Mouse (Mus musculus) midbrain, embryonic 15.5 days (tissue): ENCODE measurements around the gene Gm12169. TPM values are rescaled to one million over a fixed set of nuclear protein-coding genes. Genes with fewer than 3 reads are reported as not detected.

ENCODE experiments used
- ATAC-seq: fragments of 200-750 bp; cut with Nextera tagmentation; replicated peaks from 2 replicates; pipeline ENCODE4 v1.8.0; 2017; ENCODE audit warnings: moderate TSS enrichment
- H3K27ac ChIP-seq: fragments of 300-500 bp; sonication (generic); 2 replicates; pipeline ENCODE4 v1.5.1; 2015; ENCODE audit warnings: mild to moderate bottlenecking, inconsistent platforms
- H3K27me3 ChIP-seq: fragments of 300-500 bp; sonication (generic); replicated peaks from 2 replicates; pipeline ENCODE4 v1.6.1; 2015; ENCODE audit warnings: inconsistent platforms
- H3K36me3 ChIP-seq: fragments of 300-500 bp; sonication (generic); replicated peaks from 2 replicates; pipeline ENCODE4 v1.6.1; 2015; ENCODE audit warnings: inconsistent platforms
- H3K4me1 ChIP-seq: fragments of 300-500 bp; sonication (generic); 2 replicates; pipeline ENCODE4 v1.6.1; 2015; ENCODE audit warnings: inconsistent platforms
- H3K4me2 ChIP-seq: fragments of 300-500 bp; sonication (generic); 2 replicates; pipeline ENCODE4 v1.6.1; 2015; ENCODE audit warnings: inconsistent platforms, mild to moderate bottlenecking, moderate library complexity
- H3K4me3 ChIP-seq: fragments of 300-500 bp; sonication (generic); 2 replicates; pipeline ENCODE4 v1.5.1; 2015; ENCODE audit warnings: mild to moderate bottlenecking, inconsistent platforms
- H3K9ac ChIP-seq: fragments of 300-500 bp; sonication (generic); 2 replicates; pipeline ENCODE4 v1.6.1; 2015; ENCODE audit warnings: mild to moderate bottlenecking, inconsistent platforms
- H3K9me3 ChIP-seq: fragments of 300-500 bp; sonication (generic); 2 replicates; pipeline ENCODE4 v1.6.1; 2016; ENCODE audit warnings: inconsistent platforms
- WGBS: fragments of 180-500 bp; shearing (Covaris S2); methylation state at CpG from one replicate; pipeline ENCODE4 v1.1.7; 2015; ENCODE audit warnings: mixed read lengths; 5-methylcytosine and 5-hydroxymethylcytosine counted together
- polyA plus RNA-seq: library from polyadenylated mRNA; unstranded; fragments of >200 nt; fragmentation: Nextera tagmentation; extraction: Ambion mirVana; gene quantifications from 2 replicates; pipeline ENCODE4 v1.2.1, GENCODE M21; 2015

Gene Gm12169
- polyA plus RNA-seq, 1 experiment from 2014 or later, result not detected

DNA sequence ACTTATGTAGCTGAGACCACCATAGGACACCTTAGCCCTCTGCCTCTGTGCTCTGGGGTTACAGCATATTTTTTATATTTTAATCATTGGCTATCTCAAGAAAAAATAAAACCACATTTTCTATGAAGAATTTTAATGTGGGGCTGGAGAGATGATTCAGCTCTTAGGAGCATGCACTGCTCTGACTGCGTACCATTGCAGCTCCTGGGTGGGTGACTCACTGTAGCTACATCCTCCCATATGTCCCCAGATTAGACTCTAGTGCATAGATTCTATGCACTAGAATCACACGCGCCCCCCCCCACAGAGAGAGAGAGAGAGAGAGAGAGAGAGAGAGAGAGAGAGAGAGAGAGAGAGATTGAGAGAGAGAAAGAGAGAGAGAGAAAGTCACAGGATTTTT, 28.7 kb downstream of the Gm12169 start:
- Histone ChIP-seq H3K4me2 (no peak overlapping the region), H3K4me3 (no peak overlapping the region), H3K9ac (no peak overlapping the region), H3K36me3 (no peaks in the 10 kb centered on the region), H3K27me3 (no peaks in the 10 kb centered on the region), H3K9me3 (no peaks in the 10 kb centered on the region), H3K27ac (no peak overlapping the region), H3K4me1 (no peaks in the 10 kb centered on the region)
- ATAC-seq, result no peak
- 93% methylated on average over 3 of the region's 3 CpGs for WGBS

- no peak overlapping the region for H3K9ac ChIP-seq
- no peaks in the 10 kb centered on the region for H3K9me3 ChIP-seq
- no peaks in the 10 kb centered on the region for H3K4me1 ChIP-seq
- H3K27ac ChIP-seq, result no peak overlapping the region
- no peaks in the 10 kb centered on the region for H3K36me3 ChIP-seq
- 81% methylated on average over 4 of the region's 4 CpGs for WGBS
- no peak overlapping the region for H3K4me2 ChIP-seq
- H3K27me3 ChIP-seq, result no peaks in the 10 kb centered on the region
- H3K4me3 ChIP-seq, result no peak overlapping the region
- no peak for ATAC-seq
These were observed 37.1 kb downstream of the Gm12169 start for GRCm38 (mm10) chr11:46561096-46561495.

- Histone ChIP-seq H3K27me3 (no peaks in the 10 kb centered on the region), H3K4me3 (no peak overlapping the region), H3K4me1 (no peaks in the 10 kb centered on the region), H3K27ac (no peak overlapping the region), H3K4me2 (no peak overlapping the region), H3K9me3 (no peaks in the 10 kb centered on the region), H3K36me3 (no peaks in the 10 kb centered on the region), H3K9ac (no peak overlapping the region)
- ATAC-seq, result no peak
- 89% methylated on average over 1 of the region's 1 CpGs for WGBS
These were observed 40.7 kb downstream of the Gm12169 start for GRCm38 (mm10) chr11:46564671-46565070.

- Histone ChIP-seq H3K36me3 (no peaks in the 10 kb centered on the region), H3K9ac (no peak overlapping the region), H3K27me3 (no peaks in the 10 kb centered on the region), H3K27ac (no peak overlapping the region), H3K4me3 (no peak overlapping the region), H3K9me3 (no peaks in the 10 kb centered on the region), H3K4me1 (no peaks in the 10 kb centered on the region), H3K4me2 (no peak overlapping the region)
- ATAC-seq, result no peak
- 97% methylated on average over 2 of the region's 2 CpGs for WGBS
These were observed 42.0 kb downstream of the Gm12169 start for GRCm38 (mm10) chr11:46565967-46566366.

GRCm38 (mm10) chr11:46569107-46569506, 45.1 kb downstream of the Gm12169 start:
- no peak overlapping the region for H3K4me3 ChIP-seq
- no peaks in the 10 kb centered on the region for H3K4me1 ChIP-seq
- H3K9me3 ChIP-seq, result no peaks in the 10 kb centered on the region
- no peaks in the 10 kb centered on the region for H3K36me3 ChIP-seq
- no peak for ATAC-seq
- no peak overlapping the region for H3K9ac ChIP-seq
- no peaks in the 10 kb centered on the region for H3K27me3 ChIP-seq
- WGBS, result 83% methylated on average over 1 of the region's 1 CpGs
- H3K27ac ChIP-seq, result no peak overlapping the region
- H3K4me2 ChIP-seq, result no peak overlapping the region

GRCm38 (mm10) chr11:46571327-46571726, 47.3 kb downstream of the Gm12169 start, which contains the start of gene BC053393:
Gene BC053393 (plus strand): TSS chr11:46571536.
- no peaks in the 10 kb centered on the region for H3K9me3 ChIP-seq
- ATAC-seq, result no peak
- 94% methylated on average over 1 of the region's 1 CpGs for WGBS
- H3K4me3 ChIP-seq, result no peak within 1 kb of the TSS
- H3K36me3 ChIP-seq, result no peaks in the 10 kb centered on the region
- H3K4me1 ChIP-seq, result no peaks in the 10 kb centered on the region
- no peaks in the 10 kb centered on the region for H3K27me3 ChIP-seq
- no peak within 1 kb of the TSS for H3K4me2 ChIP-seq
- H3K27ac ChIP-seq, result no peak within 1 kb of the TSS
- no peak within 1 kb of the TSS for H3K9ac ChIP-seq

GRCm38 (mm10) chr11:46578771-46579281, 54.8 kb downstream of the Gm12169 start:
- Histone ChIP-seq H3K9me3 (no peaks in the 10 kb centered on the region), H3K36me3 (no peaks in the 10 kb centered on the region), H3K4me2 (no peak overlapping the region), H3K4me3 (no peak overlapping the region), H3K27me3 (no peaks in the 10 kb centered on the region), H3K27ac (no peak overlapping the region), H3K4me1 (no peaks in the 10 kb centered on the region), H3K9ac (no peak overlapping the region)
- no peak for ATAC-seq
- WGBS, result 74% methylated on average over 5 of the region's 5 CpGs

GRCm38 (mm10) chr11:46580428-46580827, 56.4 kb downstream of the Gm12169 start:
- 83% methylated on average over 3 of the region's 3 CpGs for WGBS
- Histone ChIP-seq H3K9ac (no peak overlapping the region), H3K36me3 (no peaks in the 10 kb centered on the region), H3K9me3 (no peaks in the 10 kb centered on the region), H3K27me3 (no peaks in the 10 kb centered on the region), H3K27ac (no peak overlapping the region), H3K4me1 (no peaks in the 10 kb centered on the region), H3K4me3 (no peak overlapping the region), H3K4me2 (no peak overlapping the region)
- no peak for ATAC-seq

DNA sequence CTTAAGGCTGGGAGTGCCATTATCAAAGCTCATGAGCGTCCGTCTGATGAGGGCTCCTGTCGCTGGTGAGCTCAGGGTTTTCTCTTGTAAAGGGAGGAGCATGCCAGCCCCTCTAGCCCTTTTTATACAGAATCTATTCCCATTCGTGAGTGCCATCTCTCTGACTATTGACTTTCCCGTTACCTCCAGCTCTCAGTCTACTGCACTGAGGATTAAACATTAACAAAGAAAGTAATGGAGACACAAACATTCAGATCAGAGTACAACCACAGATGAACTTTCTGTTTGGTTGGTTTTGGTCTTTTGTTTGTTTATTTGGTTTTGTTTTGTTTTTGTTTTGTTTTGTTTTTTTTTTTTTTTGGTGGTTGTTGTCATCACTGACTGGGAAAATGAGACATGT, 58.7 kb downstream of the Gm12169 start:
- WGBS, result 82% methylated on average over 5 of the region's 5 CpGs
- Histone ChIP-seq H3K4me3 (no peak overlapping the region), H3K27me3 (no peaks in the 10 kb centered on the region), H3K9me3 (no peaks in the 10 kb centered on the region), H3K27ac (no peak overlapping the region), H3K36me3 (no peaks in the 10 kb centered on the region), H3K4me2 (no peak overlapping the region), H3K9ac (no peak overlapping the region), H3K4me1 (no peaks in the 10 kb centered on the region)
- ATAC-seq, result no peak

Other genes with a start within 250 kb of the Gm12169 start
- 97.6 and 104 TPM in 2 replicates for gene Cyfip2, start 211.4 kb upstream of the Gm12169 start, polyA plus RNA-seq
- not detected in 2 replicates for gene Itk, start 134.7 kb upstream of the Gm12169 start, polyA plus RNA-seq
- gene Fam71b, start 127.7 kb upstream of the Gm12169 start, polyA plus RNA-seq, result not detected in 2 replicates
- 59.8 and 61.8 TPM in 2 replicates for gene Med7, start 87.3 kb upstream of the Gm12169 start, polyA plus RNA-seq
- 0.15 and 0.19 TPM in 2 replicates for gene Havcr2, start 69.3 kb upstream of the Gm12169 start, polyA plus RNA-seq
- not detected in 2 replicates for gene BC053393, start 47.3 kb downstream of the Gm12169 start, polyA plus RNA-seq
- not detected in 2 replicates for gene Dppa1, start 105.0 kb downstream of the Gm12169 start, polyA plus RNA-seq
- gene Timd2, start 182.8 kb downstream of the Gm12169 start, polyA plus RNA-seq, result 0.20 and 0.26 TPM in 2 replicates
- not detected in 2 replicates for gene Havcr1, start 210.9 kb downstream of the Gm12169 start, polyA plus RNA-seq